Mouse (Mus musculus) neural tube, embryonic 11.5 days (tissue): ENCODE data around the gene Kcnip4. TPM values are rescaled to one million over a fixed set of nuclear protein-coding genes. Genes with fewer than 3 reads are reported as not detected.

Source experiments
- ATAC-seq: fragments of 200-750 bp; cut with Nextera tagmentation; 2 replicates; pipeline ENCODE4 v1.8.0; 2017; ENCODE audit warnings: moderate number of reproducible peaks, mild to moderate bottlenecking, moderate TSS enrichment, moderate library complexity; ENCODE audit not compliant: insufficient read depth, low FRiP score, low TSS enrichment
- DNase-seq: peaks from one replicate; pipeline ENCODE4 v3.0.0-alpha.2; 2015; ENCODE audit warnings: low spot score
- H3K27ac ChIP-seq: fragments of 300-500 bp; sonication (generic); 2 replicates; pipeline ENCODE4 v1.5.1; 2014; ENCODE audit warnings: low read depth, mild to moderate bottlenecking, low read length
- H3K27me3 ChIP-seq: fragments of 300-500 bp; sonication (generic); 2 replicates; pipeline ENCODE4 v1.6.1; 2014; ENCODE audit warnings: mild to moderate bottlenecking, low read length, mixed read lengths; ENCODE audit not compliant: control insufficient read depth, insufficient read depth
- H3K36me3 ChIP-seq: fragments of 300-500 bp; sonication (generic); 2 replicates; pipeline ENCODE4 v1.6.1; 2014; ENCODE audit warnings: mild to moderate bottlenecking, low read length, moderate library complexity, mixed read lengths; ENCODE audit not compliant: control insufficient read depth, insufficient read depth
- H3K4me1 ChIP-seq: fragments of 300-500 bp; sonication (generic); 2 replicates; pipeline ENCODE4 v1.6.1; 2014; ENCODE audit warnings: low read length, mixed read lengths; ENCODE audit not compliant: control insufficient read depth, insufficient read depth
- H3K4me2 ChIP-seq: fragments of 300-500 bp; sonication (generic); 2 replicates; pipeline ENCODE4 v1.6.1; 2014; ENCODE audit warnings: low read depth, mild to moderate bottlenecking, moderate library complexity
- H3K4me3 ChIP-seq: fragments of 300-500 bp; sonication (generic); 2 replicates; pipeline ENCODE4 v1.5.1; 2014; ENCODE audit warnings: low read depth, low read length
- H3K9ac ChIP-seq: fragments of 300-500 bp; sonication (generic); 2 replicates; pipeline ENCODE4 v1.6.1; 2014; ENCODE audit warnings: mild to moderate bottlenecking, low read length
- H3K9me3 ChIP-seq: fragments of 300-500 bp; sonication (generic); 2 replicates; pipeline ENCODE4 v1.6.1; 2016; ENCODE audit warnings: low read length; ENCODE audit not compliant: control insufficient read depth
- WGBS: fragments of 180-500 bp; shearing (Covaris S2); extraction: QIAGEN DNeasy Blood & Tissue Kit; methylation state at CpG from one replicate; pipeline ENCODE4 v1.1.7; 2014; 5-methylcytosine and 5-hydroxymethylcytosine counted together
- polyA plus RNA-seq: library from polyadenylated mRNA; unstranded; fragments of >200 nt; fragmentation: Nextera tagmentation; extraction: Ambion mirVana; gene quantifications from 2 replicates; pipeline ENCODE4 v1.2.1, GENCODE M21; 2014

Gene Kcnip4
- polyA plus RNA-seq, 1 experiment from 2014 or later = 1.8 TPM

DNA sequence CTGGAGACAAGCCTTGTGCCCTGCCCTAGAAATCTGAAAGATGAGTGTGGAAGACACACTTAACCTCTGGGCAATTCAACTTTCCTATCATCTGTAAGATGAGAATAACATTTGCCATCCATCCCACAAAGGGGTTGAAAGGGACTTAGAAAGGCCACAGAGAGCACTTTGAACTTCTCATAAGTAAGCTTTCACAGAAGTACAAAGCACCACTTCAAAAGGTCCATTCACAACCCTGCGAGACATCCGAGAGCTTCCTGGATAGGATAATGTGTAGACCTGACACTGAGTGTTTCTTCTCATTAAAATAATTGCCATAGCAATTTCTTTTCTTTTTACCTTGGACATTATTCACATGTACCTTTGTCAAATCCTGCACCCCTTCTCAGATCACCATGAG lies 683.7 kb downstream of the Kcnip4 start:
- no peaks in the 10 kb centered on the region for H3K27me3 ChIP-seq
- no peak overlapping the region for H3K9ac ChIP-seq
- no peaks in the 10 kb centered on the region for H3K4me1 ChIP-seq
- H3K9me3 ChIP-seq = no peaks in the 10 kb centered on the region
- H3K36me3 ChIP-seq = no peaks in the 10 kb centered on the region
- no peak for ATAC-seq
- H3K4me2 ChIP-seq = no peak overlapping the region
- no peak for DNase-seq
- no peak overlapping the region for H3K4me3 ChIP-seq
- H3K27ac ChIP-seq = no peak overlapping the region
- WGBS = 44% methylated on average over 2 of the region's 2 CpGs

DNA sequence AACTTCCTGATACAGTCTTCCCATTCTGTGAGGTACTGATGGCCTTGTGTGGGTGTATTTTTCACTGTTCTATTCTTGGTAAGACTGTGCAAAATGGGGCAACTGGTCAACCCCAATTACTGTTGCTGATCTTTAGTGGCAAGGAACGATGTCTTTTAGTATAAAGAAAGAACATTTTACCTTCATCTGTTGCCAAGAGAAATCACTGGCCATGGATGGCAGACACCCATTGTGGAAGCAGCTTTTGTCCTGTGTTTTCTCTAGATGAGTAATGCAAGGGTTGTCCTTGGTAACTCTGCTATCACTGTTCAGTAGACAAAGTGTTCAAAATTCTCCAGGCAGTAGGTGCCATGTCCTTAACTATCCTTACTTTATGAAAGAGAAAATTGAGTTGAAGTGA lies 729.2 kb downstream of the Kcnip4 start:
- Histone ChIP-seq H3K4me1 (no peaks in the 10 kb centered on the region), H3K27ac (no peak overlapping the region), H3K36me3 (no peaks in the 10 kb centered on the region), H3K4me3 (no peak overlapping the region), H3K9ac (no peak overlapping the region), H3K9me3 (no peaks in the 10 kb centered on the region), H3K4me2 (no peak overlapping the region), H3K27me3 (no peaks in the 10 kb centered on the region)
- ATAC-seq (no peak), DNase-seq (no peak)
- WGBS = 80% methylated on average over 1 of the region's 1 CpGs

DNA sequence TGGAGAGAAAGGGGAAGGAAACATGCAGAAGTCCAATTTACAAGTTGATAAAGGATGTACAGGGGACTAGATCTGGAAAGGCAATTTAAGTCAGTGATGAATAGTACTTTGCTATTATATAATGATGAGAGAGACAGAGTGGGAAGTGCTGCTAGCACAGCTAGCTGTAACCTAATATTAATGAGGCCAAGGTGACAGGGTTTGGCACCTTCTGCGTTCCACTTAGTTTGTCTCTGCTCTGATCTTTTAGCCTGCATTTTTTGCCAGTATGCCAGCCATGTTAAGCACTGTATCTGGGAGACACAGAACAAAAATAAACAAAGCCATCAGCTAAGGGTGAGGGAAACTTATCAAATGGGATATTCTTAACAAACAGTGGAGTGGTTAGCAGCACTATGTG lies 745.3 kb downstream of the Kcnip4 start:
- no peak overlapping the region for H3K27ac ChIP-seq
- H3K27me3 ChIP-seq = no peaks in the 10 kb centered on the region
- 67% methylated on average over 1 of the region's 1 CpGs for WGBS
- no peaks in the 10 kb centered on the region for H3K9me3 ChIP-seq
- H3K4me3 ChIP-seq = no peak overlapping the region
- H3K4me1 ChIP-seq = no peaks in the 10 kb centered on the region
- no peak overlapping the region for H3K4me2 ChIP-seq
- no peaks in the 10 kb centered on the region for H3K36me3 ChIP-seq
- ATAC-seq (no peak), DNase-seq (no peak)
- no peak overlapping the region for H3K9ac ChIP-seq

DNA sequence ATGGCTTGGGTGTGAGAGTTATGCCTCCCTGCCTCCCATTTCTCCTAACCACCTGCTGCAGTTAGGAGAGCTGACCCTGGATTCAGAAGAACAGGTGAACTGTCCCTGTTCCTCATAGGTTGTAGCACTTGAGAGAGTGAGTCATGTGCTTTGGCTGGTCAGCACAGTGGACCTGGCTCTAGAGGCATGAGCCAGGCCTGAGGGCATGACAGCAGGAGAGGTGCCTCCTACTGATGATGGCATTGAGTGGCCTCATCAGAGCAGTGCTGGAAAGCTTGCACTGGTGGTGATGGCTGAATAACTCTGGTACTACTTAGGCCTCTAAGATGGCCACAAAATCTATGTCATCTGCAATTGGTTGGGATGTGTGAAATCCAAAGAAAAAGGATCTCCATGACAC lies 776.1 kb downstream of the Kcnip4 start:
- H3K4me2 ChIP-seq = no peak overlapping the region
- no peaks in the 10 kb centered on the region for H3K9me3 ChIP-seq
- no peaks in the 10 kb centered on the region for H3K27me3 ChIP-seq
- H3K4me1 ChIP-seq = no peaks in the 10 kb centered on the region
- H3K9ac ChIP-seq = no peak overlapping the region
- no peak overlapping the region for H3K4me3 ChIP-seq
- ATAC-seq (no peak), DNase-seq (no peak)
- H3K36me3 ChIP-seq = no peaks in the 10 kb centered on the region
- H3K27ac ChIP-seq = no peak overlapping the region

DNA sequence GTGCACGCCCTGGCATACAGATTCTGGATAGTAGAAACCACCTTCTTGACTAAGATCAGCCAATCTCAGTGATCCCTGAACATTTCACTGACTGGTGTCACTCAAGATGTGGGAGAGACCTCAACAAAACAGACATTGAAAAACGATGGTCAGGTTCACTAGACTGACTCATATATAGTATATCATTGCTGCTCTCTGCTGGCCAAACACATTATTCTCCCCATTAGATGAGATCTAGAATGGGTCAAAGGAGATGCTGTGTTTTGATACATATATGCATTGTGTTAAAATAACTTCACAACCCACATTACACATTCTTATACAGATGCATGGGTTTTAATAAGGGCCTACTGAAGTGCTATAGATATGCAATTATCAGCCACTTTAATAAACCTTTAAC lies 787.1 kb downstream of the Kcnip4 start:
- no peak overlapping the region for H3K4me3 ChIP-seq
- 67% methylated on average over 2 of the region's 2 CpGs for WGBS
- no peaks in the 10 kb centered on the region for H3K9me3 ChIP-seq
- peak; percentile 53; the same call in 1 of the 2 replicates for ATAC-seq
- H3K27me3 ChIP-seq = no peaks in the 10 kb centered on the region
- no peak overlapping the region for H3K27ac ChIP-seq
- no peak for DNase-seq
- no peak overlapping the region for H3K4me2 ChIP-seq
- H3K9ac ChIP-seq = no peak overlapping the region
- H3K4me1 ChIP-seq = no peaks in the 10 kb centered on the region
- H3K36me3 ChIP-seq = no peaks in the 10 kb centered on the region

DNA sequence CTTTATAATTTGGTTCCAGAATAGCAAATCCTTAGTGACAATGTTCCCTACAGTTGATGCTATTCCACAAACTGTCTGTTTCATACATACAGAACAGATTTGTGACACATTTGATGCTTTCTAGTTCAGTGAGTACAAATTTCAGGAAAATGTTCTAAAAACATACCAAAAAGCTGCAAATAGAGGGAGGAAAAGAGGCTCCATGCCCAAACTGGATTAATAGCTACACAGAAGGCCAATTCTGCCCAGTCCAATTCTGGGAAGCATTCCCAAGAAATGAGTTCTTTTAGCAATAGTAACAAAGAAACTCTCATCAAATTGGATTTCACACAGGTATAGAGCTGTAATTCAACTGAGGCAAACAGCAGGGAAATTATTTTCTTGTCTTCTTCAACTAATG lies 806.5 kb downstream of the Kcnip4 start:
- H3K9me3 ChIP-seq = no peaks in the 10 kb centered on the region
- no peak overlapping the region for H3K4me2 ChIP-seq
- DNase-seq (no peak), ATAC-seq (no peak)
- no peaks in the 10 kb centered on the region for H3K27me3 ChIP-seq
- no peak overlapping the region for H3K27ac ChIP-seq
- H3K4me1 ChIP-seq = no peaks in the 10 kb centered on the region
- H3K4me3 ChIP-seq = no peak overlapping the region
- no peak overlapping the region for H3K9ac ChIP-seq
- no peaks in the 10 kb centered on the region for H3K36me3 ChIP-seq

DNA sequence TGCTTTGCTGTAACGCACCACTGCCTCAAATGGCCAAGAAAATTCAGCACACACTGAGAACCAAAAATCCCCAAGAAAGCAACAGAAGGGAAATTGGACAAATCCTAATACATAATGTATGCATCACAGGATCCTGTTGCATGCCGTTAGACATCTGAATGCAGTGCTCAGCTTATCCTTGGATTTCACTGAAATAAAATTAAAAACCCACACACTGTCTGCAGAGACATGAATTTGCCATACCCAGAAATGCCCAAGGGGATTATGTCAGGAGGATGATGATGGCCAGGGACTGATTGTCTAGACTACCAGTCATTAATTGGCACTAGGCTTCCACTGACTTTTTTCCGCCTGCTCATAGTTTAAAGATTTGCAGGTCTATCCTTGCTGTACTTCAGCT lies 818.7 kb downstream of the Kcnip4 start:
- Histone ChIP-seq H3K4me2 (no peak overlapping the region), H3K4me3 (no peak overlapping the region), H3K27ac (no peak overlapping the region), H3K4me1 (no peaks in the 10 kb centered on the region), H3K27me3 (no peaks in the 10 kb centered on the region), H3K9me3 (no peaks in the 10 kb centered on the region), H3K9ac (no peak overlapping the region), H3K36me3 (no peaks in the 10 kb centered on the region)
- 87% methylated on average over 3 of the region's 3 CpGs for WGBS
- DNase-seq (no peak), ATAC-seq (no peak)

DNA sequence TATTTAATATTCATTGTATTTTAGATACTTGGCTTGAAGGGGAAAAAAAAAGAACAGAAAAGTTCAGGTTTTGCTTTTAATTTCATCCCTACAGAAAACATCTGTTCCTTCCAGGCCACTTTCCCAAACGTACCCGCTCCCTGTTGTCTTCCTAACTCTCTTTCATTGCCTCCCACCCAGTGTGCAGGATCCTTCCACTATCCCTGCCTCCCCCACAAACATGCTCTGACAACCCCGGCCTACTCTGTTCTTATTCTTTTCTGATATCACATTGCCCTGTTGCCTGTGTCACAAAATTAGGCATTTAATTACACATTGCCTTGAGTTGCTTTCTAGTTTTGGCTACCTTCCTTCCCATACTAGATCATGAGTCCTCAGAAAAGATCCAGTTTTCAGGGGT lies 837.6 kb downstream of the Kcnip4 start:
- 81% methylated on average over 3 of the region's 3 CpGs for WGBS

DNA sequence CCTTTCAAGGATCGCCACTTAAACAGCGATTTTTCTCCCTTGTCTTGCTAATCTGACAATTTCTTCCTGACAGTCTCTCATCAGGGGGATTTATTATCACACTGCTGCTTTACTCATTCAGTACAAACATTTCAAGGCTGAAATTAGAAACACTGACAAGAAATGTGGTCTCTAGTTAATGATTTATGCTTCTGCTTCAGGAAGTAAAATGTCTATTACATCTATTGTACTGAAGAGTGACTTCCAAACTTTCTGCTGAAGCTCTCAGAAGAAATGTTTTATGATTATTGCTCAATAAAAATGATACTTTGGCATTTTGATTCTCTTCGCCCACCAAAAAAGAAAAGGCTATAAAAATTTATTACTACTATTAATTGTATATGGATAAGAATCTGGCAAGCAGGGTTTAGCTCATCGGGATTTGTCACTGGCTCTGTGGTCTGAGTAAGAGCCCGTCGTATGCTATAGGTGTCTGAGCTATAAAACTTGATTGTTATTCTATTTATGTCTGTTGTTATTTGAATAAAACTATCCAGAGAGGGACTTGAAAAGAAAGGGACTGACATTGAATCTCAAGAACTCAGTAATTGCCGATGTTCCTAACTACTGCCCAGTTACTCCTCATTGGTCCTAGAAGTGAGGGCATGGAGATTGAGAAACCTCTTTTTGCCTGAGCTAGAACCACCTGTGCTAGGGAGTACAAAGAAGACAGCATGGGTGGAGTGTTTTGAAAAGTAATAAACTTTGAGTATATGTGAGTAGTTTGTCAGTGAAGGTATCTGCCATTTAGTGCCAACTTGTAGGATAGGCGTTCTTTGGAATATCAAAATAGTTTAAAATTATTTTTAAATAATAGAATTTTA lies 844.7 kb downstream of the Kcnip4 start:
- ATAC-seq (no peak), DNase-seq (no peak)
- no peak overlapping the region for H3K4me2 ChIP-seq
- H3K27me3 ChIP-seq = no peaks in the 10 kb centered on the region
- H3K4me3 ChIP-seq = no peak overlapping the region
- H3K36me3 ChIP-seq = no peaks in the 10 kb centered on the region
- H3K9me3 ChIP-seq = no peaks in the 10 kb centered on the region
- 75% methylated on average over 8 of the region's 8 CpGs for WGBS
- no peaks in the 10 kb centered on the region for H3K4me1 ChIP-seq
- no peak overlapping the region for H3K27ac ChIP-seq
- H3K9ac ChIP-seq = no peak overlapping the region

More for the DNA sequence above, 837.6 kb downstream of the Kcnip4 start:
- Histone ChIP-seq H3K9ac (no peak overlapping the region), H3K9me3 (no peaks in the 10 kb centered on the region), H3K27me3 (no peaks in the 10 kb centered on the region), H3K4me3 (no peak overlapping the region), H3K36me3 (no peaks in the 10 kb centered on the region), H3K4me2 (no peak overlapping the region), H3K27ac (no peak overlapping the region), H3K4me1 (no peaks in the 10 kb centered on the region)
- DNase-seq (no peak), ATAC-seq (no peak)
